25 mouse cellular contexts compared by ENCODE assay signal in genomic region chr17:26967477-26967876, GRCm38 (mm10). TPM values are rescaled to one million over a fixed set of nuclear protein-coding genes. Genes with fewer than 3 reads are reported as not detected.
A peak's percentile ranks its signal among the peaks of the same experiment; 100 is the strongest.
DNase-seq lines count a peak whose midpoint lies in the region; ATAC-seq and TF ChIP-seq lines count a peak whose summit lies in the region.
"Had no signal": no experiment of that assay in that cellular context is flagged by ENCODE, and none has a peak within 500 bp of the region (broad histone marks: within the 10 kb centered on the region; RNA-seq: fewer than 3 reads in every experiment).

No protein-coding gene starts in this region.

- TF ChIP-seq POLR2A in cortical plate, adult 2 months (IDR thresholded peaks at IDR 0.05; ENCODE audit: extremely low read depth, insufficient read depth, low read length) = no peak

- H3K9ac ChIP-seq in hindbrain, embryonic 14.5 days = no peak overlapping the region
- H3K9ac ChIP-seq: embryonic facial prominence, embryonic 15.5 days; forebrain, embryonic 12.5 days had no signal

- WGBS in hindbrain, embryonic 14.5 days = 92% methylated on average over 6 of the region's 6 CpGs

- peaks cover 67% of the 10 kb centered on the region for H3K36me3 ChIP-seq in hindbrain, embryonic 14.5 days (replicated peaks; ENCODE audit: control insufficient read depth, insufficient read depth)

- peak; percentile 6 for DNase-seq in cerebellum, adult 9-10 months
- no peak for DNase-seq in cerebellum, postnatal 25 days
- no peak for DNase-seq in layer of hippocampus, adult 2 months (ENCODE audit: low spot score in 2 of 2)
- no peak for DNase-seq in layer of hippocampus, adult 8-10 months (ENCODE audit: low spot score in 2 of 2)
- DNase-seq in hindbrain, embryonic 14.5 days (ENCODE audit: low spot score) = no peak
- DNase-seq: adrenal gland, adult 8-10 months; adrenal gland, postnatal 14 days; adrenal gland, postnatal 36 days; B cell, adult 2 months; cerebellum, adult 11-12 months; cerebellum, adult 2 months; cerebellum, adult 9-11 months; embryo, embryonic 11 days had no signal

- no peaks in the 10 kb centered on the region for H3K9me3 ChIP-seq in hindbrain, embryonic 14.5 days (ENCODE audit: control insufficient read depth, low read length)
- H3K9me3 ChIP-seq: embryonic facial prominence, embryonic 13.5 days; embryonic facial prominence, embryonic 15.5 days; forebrain, embryonic 10.5 days; forebrain, embryonic 12.5 days; G1E had no signal

- no peak overlapping the region for H3K4me2 ChIP-seq in hindbrain, embryonic 14.5 days (replicated peaks)
- H3K4me2 ChIP-seq: embryonic facial prominence, embryonic 13.5 days; embryonic facial prominence, embryonic 15.5 days; forebrain, embryonic 12.5 days had no signal

- peaks cover 4% of the 10 kb centered on the region; the same call in 1 of the 2 replicates for H3K4me1 ChIP-seq in cortical plate, adult 2 months (ENCODE audit: control insufficient read depth, insufficient read depth, low read length)
- peaks cover 12% of the 10 kb centered on the region; the same call in 1 of the 2 replicates for H3K4me1 ChIP-seq in hindbrain, embryonic 14.5 days (replicated peaks; ENCODE audit: control insufficient read depth, insufficient read depth, low read length)

- no peaks in the 10 kb centered on the region for H3K27me3 ChIP-seq in hindbrain, embryonic 14.5 days (ENCODE audit: control insufficient read depth, insufficient read depth, low read length)
- H3K27me3 ChIP-seq: embryonic facial prominence, embryonic 13.5 days; embryonic facial prominence, embryonic 15.5 days; forebrain, embryonic 12.5 days; Patski had no signal

- ATAC-seq in hindbrain, embryonic 14.5 days (ENCODE audit: low FRiP score) = no peak
- ATAC-seq: activated CD4-positive, CD25-positive, alpha-beta regulatory T cell, adult 4 months; CD4-positive, CD25-positive, alpha-beta regulatory T cell, adult 4 months; forebrain, embryonic 14.5 days; forebrain, embryonic 16.5 days; Patski had no signal

- H3K4me3 ChIP-seq in layer of hippocampus, adult 2 months = no peak overlapping the region
- no peak overlapping the region for H3K4me3 ChIP-seq in cortical plate, adult 2 months (ENCODE audit: insufficient read depth, low read length)
- H3K4me3 ChIP-seq in hindbrain, embryonic 14.5 days (replicated peaks; ENCODE audit: low read length) = no peak overlapping the region
- H3K4me3 ChIP-seq: embryonic facial prominence, embryonic 13.5 days; embryonic facial prominence, embryonic 15.5 days; erythroblast, embryonic 14.5 days; forebrain, embryonic 10.5 days; forebrain, embryonic 12.5 days had no signal

- TF ChIP-seq CTCF in layer of hippocampus, adult 2 months (conservative IDR thresholded peaks at IDR 0.05) = no peak
- TF ChIP-seq CTCF in cortical plate, adult 2 months (IDR thresholded peaks at IDR 0.05; ENCODE audit: extremely low read depth, insufficient read depth, low read length) = no peak

- peak overlapping the region; percentile 77 for H3K27ac ChIP-seq in layer of hippocampus, adult 2 months
- H3K27ac ChIP-seq in cortical plate, adult 2 months (ENCODE audit: insufficient read depth, low read length) = peak overlapping the region; percentile 38
- H3K27ac ChIP-seq in hindbrain, embryonic 14.5 days = no peak overlapping the region
- H3K27ac ChIP-seq: embryonic facial prominence, embryonic 13.5 days; embryonic facial prominence, embryonic 15.5 days; forebrain, embryonic 10.5 days; forebrain, embryonic 12.5 days had no signal

RNA-seq across cellular contexts. Expression of gene Zbtb9, which starts 5.5 kb away (rescaled TPM):
- 10 to 100 TPM; 14.8 to 15.7 TPM for total RNA-seq in layer of hippocampus, adult 2 months (2021)
- 10 to 100 TPM; 12.2 to 14.7 (median 13.7) TPM for total RNA-seq in layer of hippocampus, adult 8-10 months (2022)
- 13.9 and 14.5 TPM in 2 replicates for polyA plus RNA-seq in cortical plate, adult 2 months (2012; rRNA removed)
- 9.7 and 11.1 TPM in 2 replicates for polyA plus RNA-seq in hindbrain, embryonic 14.5 days (2014; fragmentation: Nextera tagmentation; extraction: Ambion mirVana)

RNA-seq across cellular contexts. Expression of gene Syngap1, which starts 26.4 kb away (rescaled TPM):
- 100 to 1,000 TPM; 463 to 497 TPM for total RNA-seq in layer of hippocampus, adult 2 months (2021)
- 100 to 1,000 TPM; 353 to 466 (median 403) TPM for total RNA-seq in layer of hippocampus, adult 8-10 months (2022)
- polyA plus RNA-seq in cortical plate, adult 2 months (2012; rRNA removed) = 185 and 195 TPM in 2 replicates
- 4.3 and 5.0 TPM in 2 replicates for polyA plus RNA-seq in hindbrain, embryonic 14.5 days (2014; fragmentation: Nextera tagmentation; extraction: Ambion mirVana)
- polyA plus RNA-seq: activated CD4-positive, CD25-positive, alpha-beta regulatory T cell, adult 4 months; CD4-positive, CD25-positive, alpha-beta regulatory T cell, adult 4 months had no signal

RNA-seq across cellular contexts. Expression of gene Cuta, which starts 28.1 kb away (rescaled TPM):
- total RNA-seq in layer of hippocampus, adult 2 months (2021) = 10 to 100 TPM; 91.3 to 95.8 TPM
- total RNA-seq in layer of hippocampus, adult 8-10 months (2022) = 10 to 100 TPM; 90.0 to 96.1 (median 92.0) TPM
- polyA plus RNA-seq in cortical plate, adult 2 months (2012; rRNA removed) = 136 and 139 TPM in 2 replicates
- 112 and 113 TPM in 2 replicates for polyA plus RNA-seq in hindbrain, embryonic 14.5 days (2014; fragmentation: Nextera tagmentation; extraction: Ambion mirVana)

RNA-seq across cellular contexts. Expression of gene Phf1, which starts 34.6 kb away (rescaled TPM):
- 10 to 100 TPM; 31.4 to 33.9 TPM for total RNA-seq in layer of hippocampus, adult 2 months (2021)
- total RNA-seq in layer of hippocampus, adult 8-10 months (2022) = 10 to 100 TPM; 37.0 to 40.3 (median 37.5) TPM
- polyA plus RNA-seq in cortical plate, adult 2 months (2012; rRNA removed) = 47.7 and 48.1 TPM in 2 replicates
- polyA plus RNA-seq in hindbrain, embryonic 14.5 days (2014; fragmentation: Nextera tagmentation; extraction: Ambion mirVana) = 20.6 and 23.3 TPM in 2 replicates

RNA-seq across cellular contexts. Expression of gene Kifc5b, which starts 50.6 kb away (rescaled TPM):
- total RNA-seq in layer of hippocampus, adult 2 months (2021) = 1 to 10 TPM; 2.8 to 3.3 TPM
- 1 to 10 TPM; 2.5 to 7.4 (median 4.2) TPM for total RNA-seq in layer of hippocampus, adult 8-10 months (2022)
- 3.9 TPM in 2 replicates for polyA plus RNA-seq in cortical plate, adult 2 months (2012; rRNA removed)
- polyA plus RNA-seq in hindbrain, embryonic 14.5 days (2014; fragmentation: Nextera tagmentation; extraction: Ambion mirVana) = 0.90 and 2.1 TPM in 2 replicates
